Mouse (Mus musculus) frontal cortex, adult 2 months (tissue): ENCODE measurements around the gene Sva. TPM values are rescaled to one million over a fixed set of nuclear protein-coding genes. Genes with fewer than 3 reads are reported as not detected.

Source experiments
- DNase-seq, 2 experiments: peaks; one replicate each; pipeline ENCODE4 v3.0.0; 2022; ENCODE audit warnings: low spot score in 1 of 2; ENCODE audit errors: extremely low spot score in 1 of 2
- polyA plus RNA-seq: library from polyadenylated mRNA; depleted of rRNA; stranded (reverse); fragments of >200 nt; gene quantifications from 2 replicates; pipeline ENCODE4 v1.2.3, GENCODE M21; 2012; rRNA removed

The Sva gene
- polyA plus RNA-seq = not detected in 2 replicates

DNA sequence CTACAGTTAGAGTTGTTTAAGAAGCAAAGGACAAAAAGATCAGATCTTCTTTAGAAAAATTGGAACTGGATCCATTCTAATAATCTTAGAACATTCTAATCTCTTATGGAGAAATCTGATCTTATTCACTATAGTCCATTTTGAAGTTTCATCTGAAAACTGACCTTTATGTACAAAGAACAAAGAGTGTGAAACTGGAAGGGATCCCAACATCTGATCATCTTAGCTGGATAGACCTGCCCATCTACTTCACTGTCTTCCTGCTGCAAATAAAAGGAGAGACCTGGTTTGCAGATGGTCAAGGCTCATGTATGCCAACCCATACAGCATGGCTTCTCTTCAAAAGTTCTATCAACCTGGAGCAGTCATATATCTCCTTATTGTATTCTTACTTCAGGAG lies at the start of gene Sva:
Sva (plus strand) TSS at position 301 of the 400 bp plus-strand sequence.
- no peak for DNase-seq

Other genes with a start within 250 kb of the Sva start
- not detected in 2 replicates for gene Pip, start 190.9 kb upstream of the Sva start, polyA plus RNA-seq
- not detected in 2 replicates for gene Sval2, start 185.4 kb upstream of the Sva start, polyA plus RNA-seq
- gene Sval1, start 86.8 kb upstream of the Sva start, polyA plus RNA-seq = not detected in 2 replicates
- gene Sval3, start 70.3 kb upstream of the Sva start, polyA plus RNA-seq = not detected in 2 replicates
- not detected in 2 replicates for gene Tas2r139, start 102.5 kb downstream of the Sva start, polyA plus RNA-seq
- gene Tas2r144, start 176.9 kb downstream of the Sva start, polyA plus RNA-seq = not detected in 2 replicates
- gene Gstk1, start 207.5 kb downstream of the Sva start, polyA plus RNA-seq = 25.6 and 25.7 TPM in 2 replicates
- gene Tmem139, start 223.6 kb downstream of the Sva start, polyA plus RNA-seq = not detected in 2 replicates
- 29.1 and 30.8 TPM in 2 replicates for gene Casp2, start 226.6 kb downstream of the Sva start, polyA plus RNA-seq
- 9.0 and 9.1 TPM in 2 replicates for gene Clcn1, start 248.3 kb downstream of the Sva start, polyA plus RNA-seq